Mouse (Mus musculus) adrenal gland, adult 18-20 months (tissue): ENCODE data around the gene Ctc1. TPM values are rescaled to one million over a fixed set of nuclear protein-coding genes. Genes with fewer than 3 reads are reported as not detected.

Experiments
- DNase-seq, 2 experiments: peaks; one replicate each; pipeline ENCODE4 v3.0.0; 2021 to 2022; ENCODE audit warnings: low spot score in 2 of 2
- total RNA-seq, 2 experiments: library from RNA; stranded (reverse); gene quantifications; 1 replicate in 1 of 2; 2 replicates in 1 of 2; pipeline ENCODE4 v1.2.3; 2021

Gene Ctc1
- total RNA-seq, 2 experiments from 2014 or later: 20.3 to 28.9 TPM

DNA sequence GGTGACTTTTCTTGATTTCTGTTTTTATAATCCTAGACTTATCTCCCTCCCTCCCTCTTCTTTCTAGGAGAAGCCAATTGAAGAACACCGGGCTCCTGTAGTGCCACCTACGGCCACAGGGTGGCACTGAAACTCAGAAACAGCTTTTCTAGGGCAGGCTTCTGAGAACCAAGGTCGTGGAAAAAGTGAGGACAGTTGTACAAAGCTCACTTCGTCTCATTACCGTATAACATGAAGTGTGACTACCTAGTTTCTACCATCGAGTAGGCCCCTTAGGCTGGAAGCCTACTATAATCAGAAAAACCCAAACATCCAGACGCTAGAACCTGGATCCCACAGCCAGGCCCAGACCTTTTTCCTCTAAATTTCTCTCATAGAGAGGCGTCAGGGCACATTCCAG is 51.2 kb downstream of the Ctc1 start:
- DNase-seq: peak; percentile 87 to 91

DNA sequence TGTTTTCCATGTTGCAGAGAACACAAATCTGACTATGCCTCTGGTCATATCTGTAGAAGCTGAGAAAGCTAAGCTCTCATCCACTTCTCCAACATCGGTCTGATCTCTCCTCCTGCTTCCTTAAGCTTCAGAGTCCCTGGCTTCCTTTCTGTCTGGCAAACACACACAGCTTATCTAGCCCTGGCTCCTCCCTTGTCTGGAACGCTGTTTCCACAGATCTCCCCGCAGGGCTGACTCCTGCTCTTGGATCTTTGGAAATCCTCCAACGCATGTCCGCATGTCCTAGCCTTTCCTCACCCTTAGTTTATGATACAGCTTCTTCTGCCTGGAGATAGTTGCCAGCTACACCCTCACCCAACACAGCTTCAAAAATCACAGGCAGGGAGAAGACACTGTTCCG is 51.9 kb downstream of the Ctc1 start:
- no peak for DNase-seq

DNA sequence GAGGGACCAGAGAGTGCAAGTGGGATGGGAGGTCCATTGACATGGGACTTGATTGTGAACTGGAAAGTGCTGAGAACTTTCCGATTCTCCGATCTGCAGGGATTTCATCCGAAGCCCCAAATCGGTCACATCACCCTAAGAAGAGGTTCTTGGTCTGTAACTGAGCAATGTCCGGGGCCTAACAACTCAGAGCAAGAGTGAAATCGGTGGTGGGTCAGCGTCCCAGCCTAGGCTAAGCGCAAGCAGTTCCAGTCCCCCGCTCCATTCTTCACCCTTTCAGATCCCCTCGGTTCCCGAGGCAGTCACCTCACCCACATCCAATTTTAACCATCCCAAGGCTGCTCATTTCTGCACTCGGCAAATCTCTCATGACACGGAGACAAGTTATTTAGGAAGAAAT is 54.4 kb downstream of the Ctc1 start:
- DNase-seq: no peak

DNA sequence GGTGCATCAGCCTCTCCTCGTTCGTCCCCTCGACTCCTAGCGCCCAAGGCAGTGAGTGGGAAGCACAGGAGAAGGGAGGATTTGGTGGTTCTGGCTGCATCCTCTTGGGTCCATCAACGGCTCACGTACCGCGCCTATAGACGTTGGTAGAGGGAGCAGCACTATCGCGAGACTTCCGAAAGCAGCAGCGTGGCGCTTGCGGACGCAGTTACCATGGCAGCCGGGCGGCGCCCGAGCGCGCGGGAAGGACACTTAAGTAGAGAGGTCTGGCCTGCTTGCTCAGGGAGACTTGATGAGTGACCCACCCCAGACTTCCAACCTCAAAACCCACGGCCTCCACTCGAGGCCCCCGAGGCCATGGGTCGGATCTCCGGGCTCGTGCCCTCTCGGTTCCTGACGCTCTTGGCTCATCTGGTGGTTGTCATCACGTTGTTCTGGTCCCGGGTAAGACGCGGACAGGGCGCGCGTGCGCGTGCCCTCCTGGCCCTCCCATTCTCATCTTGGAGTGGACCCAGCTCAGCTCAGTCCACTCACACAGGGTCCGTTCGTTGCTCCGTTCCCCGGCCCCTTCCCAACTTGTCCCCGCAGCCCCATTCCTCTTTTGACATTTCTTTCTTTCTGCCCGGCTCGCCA is 55.0 kb downstream of the Ctc1 start, which contains the start of gene Tmem107:
TSS of gene Tmem107 (plus strand) at position 217 of the 633 bp plus-strand sequence.
- peak; percentile 88 to 91 for DNase-seq

DNA sequence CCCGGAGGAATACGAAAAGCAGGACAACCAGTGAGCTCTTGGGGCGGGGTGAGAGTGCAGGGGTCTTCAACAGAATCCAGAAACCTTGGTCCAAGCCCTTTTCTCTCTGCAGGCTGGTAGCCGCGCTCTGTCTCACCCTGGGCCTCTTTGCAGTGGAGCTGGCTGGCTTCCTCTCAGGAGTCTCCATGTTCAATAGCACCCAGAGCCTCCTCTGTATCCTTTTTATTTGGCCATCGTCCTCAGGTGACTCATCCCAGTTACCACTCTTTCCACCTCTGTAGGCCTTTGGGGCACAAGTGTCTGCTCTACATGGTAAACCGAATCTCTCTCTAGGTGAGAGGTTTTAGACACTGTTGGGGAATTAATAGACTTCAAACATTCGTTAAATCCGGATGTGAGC is 55.6 kb downstream of the Ctc1 start:
- no peak for DNase-seq

DNA sequence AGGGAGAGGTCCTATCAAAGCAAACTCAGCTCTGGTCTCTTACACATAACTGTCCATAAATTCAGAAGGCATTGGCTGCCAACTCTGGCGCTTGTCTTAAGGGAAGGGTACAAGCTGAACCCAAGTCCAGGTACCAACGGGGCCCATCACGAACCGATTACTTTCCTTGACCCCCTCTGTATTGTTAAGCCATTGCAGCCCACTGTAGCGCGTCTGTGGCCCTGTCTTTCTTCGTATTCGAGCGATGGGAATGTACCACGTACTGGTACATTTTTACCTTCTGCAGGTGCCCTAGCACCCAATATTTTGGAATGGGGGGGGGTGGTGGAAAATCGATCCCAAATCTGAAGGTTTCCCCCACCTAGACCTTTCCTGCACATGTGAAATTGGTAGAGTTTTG is 56.5 kb downstream of the Ctc1 start:
- no peak for DNase-seq

DNA sequence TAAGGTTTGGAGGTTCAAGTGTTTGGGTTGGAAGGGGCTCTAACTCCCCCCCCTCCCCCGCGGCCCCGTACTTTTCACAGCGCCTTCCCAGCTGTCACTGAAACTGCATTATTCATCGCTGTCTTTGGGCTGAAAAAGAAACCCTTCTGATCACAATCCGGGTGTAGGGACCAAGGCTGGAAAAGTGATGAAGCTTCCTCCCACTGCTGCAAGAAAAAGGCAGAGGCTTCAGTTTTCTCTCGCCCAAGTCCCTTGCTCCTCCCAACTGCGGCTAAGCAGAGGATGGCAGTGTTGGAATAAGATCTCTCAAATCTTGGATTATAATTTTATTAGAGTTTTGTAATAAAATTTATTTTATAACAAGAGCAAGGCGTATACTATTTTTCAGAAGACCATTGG is 57.0 kb downstream of the Ctc1 start:
- DNase-seq: no peak

DNA sequence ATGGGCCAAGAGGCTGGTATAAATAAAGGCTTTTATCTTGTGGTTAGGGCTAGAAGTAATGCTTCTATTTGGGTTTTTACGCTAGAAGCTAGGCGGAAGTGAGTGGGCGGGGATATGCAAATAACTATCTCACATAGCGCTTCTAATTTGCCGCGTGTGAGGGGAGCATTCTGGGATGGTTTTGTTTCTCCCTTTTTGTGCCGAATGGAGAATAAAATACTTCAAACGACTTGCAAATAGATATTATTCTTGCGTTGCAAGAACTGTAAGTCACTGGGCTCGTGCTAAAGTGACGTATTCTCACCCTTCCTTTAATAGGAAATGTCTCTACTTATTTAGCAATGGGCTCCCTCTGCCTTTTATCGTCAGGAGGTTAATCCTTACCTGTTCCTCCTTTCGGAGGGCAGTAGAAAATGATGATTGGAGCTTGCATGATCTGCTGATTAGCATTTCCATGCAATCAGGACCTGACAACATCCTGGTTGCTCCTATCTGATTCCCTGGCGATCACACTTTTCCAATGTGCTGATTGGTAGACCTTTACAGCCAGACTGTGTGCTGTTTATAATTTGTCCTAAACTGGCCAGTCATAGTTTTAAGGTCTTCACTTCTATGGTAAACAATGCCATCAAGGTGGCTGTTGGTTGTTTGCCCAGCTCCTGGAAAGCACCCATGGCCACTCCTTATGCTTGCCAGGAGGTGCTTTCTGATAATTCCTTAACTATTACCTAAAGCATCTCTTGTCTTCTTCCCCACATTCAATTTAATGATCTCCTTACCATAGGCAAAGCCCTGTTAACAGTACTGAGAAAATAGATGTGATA is 57.6 kb downstream of the Ctc1 start:
- peak; percentile 56 to 63 for DNase-seq

DNA sequence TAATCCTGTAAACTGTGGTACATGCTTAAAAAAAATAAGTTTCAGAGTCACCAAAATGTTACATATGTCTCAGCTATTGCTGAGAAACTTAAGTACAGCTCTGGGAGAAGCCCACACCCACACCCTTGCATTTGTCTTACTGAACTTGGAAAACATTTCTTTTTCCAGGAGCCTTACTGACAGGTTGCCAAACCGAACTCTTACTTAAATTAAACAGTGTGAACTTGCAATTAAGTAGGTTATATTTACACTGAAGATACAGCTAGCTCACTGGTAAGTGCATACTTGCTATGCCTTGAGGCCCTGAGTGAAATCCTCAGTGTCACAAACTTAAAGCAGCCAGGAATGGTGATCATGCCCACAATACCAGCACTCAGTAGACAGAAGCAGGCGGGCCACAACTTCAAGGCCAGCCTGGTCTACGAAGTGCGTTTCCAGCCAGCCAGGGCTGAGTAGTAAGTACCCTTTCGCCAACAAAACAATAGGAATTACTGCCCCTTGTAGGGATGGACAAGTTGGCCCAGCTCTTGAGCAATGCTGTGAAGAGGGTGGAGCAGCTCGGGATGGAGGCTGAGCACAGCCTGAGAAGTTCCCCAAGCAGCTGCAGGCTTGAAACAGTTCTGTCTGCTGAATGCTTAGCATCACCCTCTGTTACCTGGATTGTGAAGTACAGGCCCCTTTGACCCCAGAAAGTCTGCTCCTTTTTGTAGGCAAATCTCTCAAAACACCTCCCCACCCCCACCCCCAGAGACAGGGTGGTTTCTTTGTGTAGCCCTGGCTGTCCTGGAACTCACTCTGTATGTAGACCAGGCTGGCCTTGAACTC is 58.5 kb downstream of the Ctc1 start:
- DNase-seq: no peak

DNA sequence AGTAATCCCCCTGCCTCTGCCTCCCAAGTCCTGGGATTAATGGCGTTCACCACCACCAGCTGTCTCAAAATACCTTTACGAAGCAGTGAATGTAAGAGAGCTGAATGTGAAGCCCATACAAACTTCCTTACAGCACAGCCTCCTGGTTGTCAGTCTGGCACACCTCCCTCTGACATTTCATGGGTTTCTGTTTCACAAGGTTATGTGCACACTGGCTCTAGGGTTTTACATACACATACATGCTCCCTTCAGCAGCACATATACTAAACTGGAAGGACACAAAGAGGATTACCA is 59.0 kb downstream of the Ctc1 start:
- DNase-seq: no peak

DNA sequence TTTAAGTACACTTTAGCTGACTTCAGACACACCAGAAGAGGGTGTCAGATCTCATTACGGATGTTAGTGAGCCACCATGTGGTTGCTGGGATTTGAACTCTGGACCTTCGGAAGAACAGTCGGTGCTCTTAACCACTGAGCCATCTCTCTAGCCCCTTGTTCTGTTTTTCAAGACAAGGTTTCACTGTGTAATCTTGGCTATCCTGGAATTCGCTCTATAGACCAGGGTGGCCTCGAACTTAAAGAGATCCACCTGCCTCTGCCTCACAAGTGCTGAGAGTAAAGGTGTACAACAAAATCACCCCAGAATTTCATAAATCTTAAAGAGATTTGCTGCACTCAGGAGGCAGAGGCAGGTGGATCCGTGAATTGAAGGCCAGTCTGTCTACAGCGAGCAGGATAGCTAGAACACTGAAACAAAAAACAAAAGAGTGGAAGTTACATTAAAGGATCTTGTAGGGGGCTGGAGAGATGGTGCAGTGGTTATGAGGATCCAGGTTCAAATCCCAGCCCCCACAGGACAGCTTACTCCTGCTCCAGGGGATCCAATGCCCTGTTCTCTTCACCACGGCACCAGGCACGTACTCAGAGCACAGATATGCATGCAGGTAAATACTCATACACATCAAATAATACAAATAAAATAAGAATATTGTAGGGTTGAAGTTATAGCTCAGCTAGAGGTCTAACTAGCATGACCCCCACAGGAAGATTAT is 60.2 kb downstream of the Ctc1 start:
- no peak for DNase-seq

DNA sequence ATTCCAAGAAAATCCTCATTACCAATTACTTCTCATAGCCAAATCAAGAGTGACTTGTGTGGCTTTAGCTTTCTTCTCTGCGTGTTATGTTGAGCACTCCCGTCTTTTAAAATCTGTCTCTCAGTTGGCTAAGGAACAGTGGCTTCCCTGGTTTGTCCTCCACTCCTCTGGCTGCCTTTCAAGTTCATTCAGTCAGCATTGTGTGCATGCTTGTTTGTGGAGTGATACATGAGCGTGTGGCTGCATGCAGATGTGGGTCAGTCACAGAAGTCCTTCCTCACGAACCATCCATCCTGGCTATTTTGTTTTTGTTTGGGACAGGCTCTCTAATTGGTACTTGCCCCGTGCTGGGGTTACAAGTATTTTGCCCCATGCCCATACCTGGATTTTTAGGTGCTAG is 60.9 kb downstream of the Ctc1 start:
- no peak for DNase-seq

DNA sequence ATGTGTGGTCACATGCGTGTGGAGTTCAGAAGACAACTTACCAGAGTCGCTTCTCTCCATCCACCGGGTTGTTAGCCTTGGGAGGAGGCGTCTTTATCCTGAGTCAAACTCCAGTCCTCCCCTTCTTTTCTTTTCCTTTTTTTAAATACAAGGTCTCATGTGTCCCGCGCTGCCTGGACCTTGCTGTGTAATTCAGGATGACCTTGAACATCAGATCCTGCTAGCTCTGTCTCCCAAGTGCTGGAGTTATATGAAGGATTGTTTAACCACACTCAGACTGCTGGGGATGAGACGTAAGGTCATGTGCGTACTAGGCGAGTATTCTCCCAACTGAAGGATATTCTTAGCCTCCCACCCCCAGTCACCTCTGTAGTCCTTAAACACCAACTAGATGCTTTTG is 61.6 kb downstream of the Ctc1 start:
- no peak for DNase-seq

DNA sequence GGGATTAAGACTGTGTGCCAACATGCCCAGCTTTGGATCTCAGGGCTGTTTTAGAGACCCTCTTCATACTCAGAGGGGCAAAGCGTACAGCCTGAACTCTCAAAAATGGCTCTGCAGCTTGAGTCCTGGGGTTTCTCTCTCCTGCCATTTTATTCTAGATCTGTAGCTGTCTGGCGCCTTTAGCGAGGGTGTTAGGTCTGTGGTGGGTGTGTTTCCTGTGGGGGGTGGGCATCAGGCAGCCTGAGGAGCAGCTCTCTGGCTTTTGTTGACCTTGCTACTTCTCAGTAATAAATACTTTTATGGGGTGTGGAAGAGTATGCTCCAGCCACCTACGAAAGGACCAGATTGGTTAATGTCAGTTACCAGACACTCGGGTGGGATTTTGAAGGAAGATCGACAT is 62.3 kb downstream of the Ctc1 start:
- no peak for DNase-seq

DNA sequence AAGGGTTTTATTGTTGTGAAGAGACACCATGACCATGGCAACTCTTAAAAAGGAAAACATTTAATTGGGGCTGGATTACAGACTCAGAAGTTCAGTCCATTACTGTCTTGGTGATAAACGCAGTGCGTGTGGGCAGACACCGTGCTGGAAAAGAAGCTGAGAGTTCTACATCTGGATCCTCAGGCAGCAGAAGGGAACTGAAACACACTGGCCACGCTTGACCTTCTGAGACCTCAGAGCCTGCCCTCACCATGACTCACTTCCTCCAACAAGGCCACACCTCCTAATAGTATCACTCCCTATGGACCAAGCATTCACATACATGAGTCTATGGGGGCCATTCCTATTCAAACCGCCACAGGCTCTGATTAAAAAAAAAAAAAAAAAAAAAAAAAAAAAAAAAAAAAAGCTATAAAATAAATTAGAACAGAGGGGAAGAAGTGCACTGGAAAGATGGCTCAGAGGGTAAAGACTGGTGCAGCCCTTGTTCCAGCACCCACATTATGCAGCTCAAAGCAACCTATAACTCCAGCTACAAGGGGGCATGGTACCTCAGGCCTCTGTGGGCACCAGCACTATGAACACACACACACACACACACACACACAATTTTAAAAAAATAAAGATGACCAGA is 63.2 kb downstream of the Ctc1 start:
- DNase-seq: peak in 1 of 2 experiments; percentile 22

DNA sequence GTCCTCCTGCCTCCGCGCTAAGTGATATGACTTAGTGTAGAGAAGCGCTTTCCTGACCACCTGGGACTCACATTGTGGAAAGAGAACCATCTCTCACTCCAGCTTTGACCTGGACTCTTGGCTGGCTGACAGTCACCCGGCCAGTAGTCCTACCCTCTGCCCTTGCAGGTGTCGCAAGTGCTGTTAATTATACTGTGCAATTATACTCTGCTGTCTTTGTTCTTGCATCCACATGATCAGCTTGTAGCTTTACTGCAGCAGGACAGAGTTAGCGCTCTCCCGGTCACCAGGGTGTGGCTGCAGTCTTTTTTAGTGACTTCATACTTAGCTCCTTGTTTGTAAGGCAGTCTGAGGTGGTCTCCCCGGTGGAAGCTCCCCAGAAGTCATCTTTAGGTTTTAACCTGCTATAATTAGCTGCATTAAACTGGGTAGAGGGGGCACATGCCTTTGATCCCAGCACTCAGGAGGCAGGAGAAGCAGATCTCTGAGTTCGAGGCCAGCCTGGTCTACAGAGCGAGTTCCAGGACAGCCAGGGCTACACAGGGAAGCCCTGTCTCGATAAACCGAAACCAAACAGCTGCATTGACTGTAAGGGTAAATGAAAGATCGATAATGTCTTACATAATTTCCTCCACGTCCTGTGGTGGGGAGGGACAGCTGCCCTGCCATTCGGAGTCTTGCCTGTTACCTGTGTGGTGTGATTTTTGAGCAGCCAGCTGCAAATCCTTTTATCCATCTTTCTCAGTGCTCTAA is 64.6 kb downstream of the Ctc1 start:
- no peak for DNase-seq

DNA sequence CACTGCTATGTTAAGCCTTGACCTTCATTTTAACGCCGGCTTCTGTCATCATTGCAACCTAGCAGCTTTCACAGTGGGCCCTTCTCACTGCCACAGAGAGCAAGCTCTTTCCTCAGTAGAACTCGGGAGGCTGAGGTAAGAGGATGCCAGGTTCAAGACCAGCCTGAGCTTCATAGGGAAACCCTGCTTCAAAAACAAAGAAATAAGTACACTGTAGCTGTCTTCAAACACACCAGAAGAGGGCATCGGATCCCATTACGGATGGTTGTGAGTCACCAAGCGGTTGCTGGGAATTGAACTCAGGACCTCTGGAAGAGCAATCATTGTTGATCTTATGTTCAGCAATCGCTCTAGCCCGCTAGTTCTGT is 65.1 kb downstream of the Ctc1 start:
- no peak for DNase-seq

DNA sequence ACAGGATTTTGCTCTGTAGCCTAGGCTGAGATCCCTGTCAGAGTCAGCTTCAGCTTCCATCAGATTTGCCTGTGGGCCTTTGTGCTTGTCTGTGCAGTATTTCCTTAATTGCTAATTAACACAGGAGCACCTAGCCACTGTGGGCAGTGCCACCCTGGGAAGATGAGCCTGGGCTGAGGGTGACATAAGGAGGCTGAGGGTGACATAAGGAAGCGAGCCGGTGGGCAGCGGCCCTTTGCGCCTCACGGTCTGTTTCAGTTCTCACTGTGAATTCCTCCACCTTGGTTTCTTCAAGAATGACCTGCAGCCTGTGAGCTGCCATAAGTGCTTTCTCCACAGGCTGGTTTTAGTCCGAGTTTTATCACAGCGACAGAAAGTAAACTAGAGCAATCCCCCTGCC is 65.9 kb downstream of the Ctc1 start:
- DNase-seq: no peak

DNA sequence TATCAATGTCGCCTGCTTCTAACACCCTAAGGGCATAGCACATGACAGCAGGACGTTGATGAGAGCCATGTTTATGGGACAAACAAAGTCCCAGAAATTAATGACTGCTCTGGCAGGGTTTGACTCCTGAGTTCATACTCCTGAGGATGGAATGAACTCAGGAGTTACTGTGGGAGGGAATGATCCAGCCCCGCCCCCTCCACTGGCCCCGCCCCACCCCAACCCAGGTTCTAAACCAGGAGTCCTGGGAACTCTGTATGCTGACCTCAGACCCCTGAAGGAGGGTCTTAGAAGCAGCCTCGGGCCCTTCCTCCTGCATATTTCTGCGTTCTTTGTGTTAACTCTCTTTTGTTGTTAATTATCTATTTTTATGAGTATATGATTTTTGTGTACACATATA is 69.9 kb downstream of the Ctc1 start:
- DNase-seq: peak in 1 of 2 experiments; percentile 16
